Mouse (Mus musculus): ENCODE data around the gene Tmem87b. TPM values are rescaled to one million over a fixed set of nuclear protein-coding genes. Genes with fewer than 3 reads are reported as not detected.

The Tmem87b gene
- polyA plus RNA-seq (2015; fragmentation: Nextera tagmentation; extraction: Ambion mirVana) = 15.7 and 17.5 TPM in 2 replicates

DNA sequence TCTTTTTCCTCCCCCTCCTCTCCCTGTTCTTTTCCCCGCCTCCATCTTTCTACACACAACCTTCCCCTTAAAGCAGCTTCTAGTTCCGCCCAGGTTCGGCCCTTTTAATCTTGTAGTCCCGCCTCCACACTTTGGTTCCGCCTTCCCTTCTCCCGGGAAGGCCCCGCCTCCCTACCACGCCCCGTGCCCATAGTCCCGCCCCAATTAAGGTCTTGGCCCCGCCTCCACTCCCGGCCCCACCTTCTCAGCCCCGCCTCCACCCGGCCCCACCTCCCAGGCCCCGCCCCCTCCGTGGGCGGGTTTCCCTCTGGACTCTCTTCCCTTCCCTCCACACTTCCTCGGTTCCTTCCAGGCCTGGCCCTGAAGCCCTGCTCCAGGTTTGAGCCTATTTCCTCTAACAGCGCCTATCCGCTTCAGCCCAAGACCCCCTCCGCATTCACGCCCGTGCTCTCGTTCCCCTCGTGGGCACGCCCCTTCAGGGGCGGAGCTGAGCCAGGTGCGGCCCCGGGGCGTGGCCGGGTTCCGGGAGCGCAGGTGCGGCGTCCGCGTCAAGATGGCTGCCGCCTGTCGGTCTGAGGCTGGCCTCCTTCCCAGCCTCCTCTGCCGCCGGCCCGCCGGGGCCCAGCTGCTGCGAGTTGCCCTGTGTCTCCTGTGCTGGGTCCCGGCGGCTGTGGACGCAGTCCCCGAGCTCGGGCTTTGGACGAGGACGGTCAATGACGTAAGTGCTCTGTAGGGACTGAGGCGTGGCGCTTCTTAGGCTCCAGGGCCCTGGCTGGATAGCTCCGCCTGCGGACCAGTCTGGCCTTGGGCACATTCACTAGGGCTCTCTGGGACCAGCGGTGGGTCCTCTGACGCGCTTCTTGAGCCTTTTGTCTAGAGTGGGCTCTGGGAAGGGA is at the start of gene Tmem87b:
TSS of gene Tmem87b (plus strand) at position 333 of the 896 bp plus-strand sequence.
- no peaks in the 10 kb centered on the region for H3K27me3 ChIP-seq (ENCODE audit: insufficient read depth, low read length)
- WGBS (ENCODE audit: insufficient replicate concordance) = under 1% methylated on average over 58 of the region's 59 CpGs
- peak; percentile 20 for TF ChIP-seq EP300 (IDR thresholded peaks at IDR 0.05; ENCODE audit: low read depth)
- peak; percentile 18; the same call in 1 of the 2 replicates for TF ChIP-seq CTCF (IDR thresholded peaks at IDR 0.05; ENCODE audit: low read depth)
- no peaks in the 10 kb centered on the region for H3K36me3 ChIP-seq (replicated peaks; ENCODE audit: insufficient read depth, low read length)
- DNase-seq (peak; percentile 97), ATAC-seq (peak; percentile 90)
- peak within 1 kb of the TSS; percentile 82 for H3K9ac ChIP-seq (replicated peaks)
- H3K4me3 ChIP-seq (ENCODE audit: low read depth, low read length) = peak within 1 kb of the TSS; percentile 61
- peak within 1 kb of the TSS; percentile 84 for H3K27ac ChIP-seq (ENCODE audit: low read depth)
- H3K4me2 ChIP-seq (ENCODE audit: low read depth, low read length) = peak within 1 kb of the TSS; percentile 85
- no peaks in the 10 kb centered on the region for H3K9me3 ChIP-seq (ENCODE audit: low read length)
- peaks cover 13% of the 10 kb centered on the region; the same call in 1 of the 2 replicates for H3K4me1 ChIP-seq (ENCODE audit: insufficient read depth)

DNA sequence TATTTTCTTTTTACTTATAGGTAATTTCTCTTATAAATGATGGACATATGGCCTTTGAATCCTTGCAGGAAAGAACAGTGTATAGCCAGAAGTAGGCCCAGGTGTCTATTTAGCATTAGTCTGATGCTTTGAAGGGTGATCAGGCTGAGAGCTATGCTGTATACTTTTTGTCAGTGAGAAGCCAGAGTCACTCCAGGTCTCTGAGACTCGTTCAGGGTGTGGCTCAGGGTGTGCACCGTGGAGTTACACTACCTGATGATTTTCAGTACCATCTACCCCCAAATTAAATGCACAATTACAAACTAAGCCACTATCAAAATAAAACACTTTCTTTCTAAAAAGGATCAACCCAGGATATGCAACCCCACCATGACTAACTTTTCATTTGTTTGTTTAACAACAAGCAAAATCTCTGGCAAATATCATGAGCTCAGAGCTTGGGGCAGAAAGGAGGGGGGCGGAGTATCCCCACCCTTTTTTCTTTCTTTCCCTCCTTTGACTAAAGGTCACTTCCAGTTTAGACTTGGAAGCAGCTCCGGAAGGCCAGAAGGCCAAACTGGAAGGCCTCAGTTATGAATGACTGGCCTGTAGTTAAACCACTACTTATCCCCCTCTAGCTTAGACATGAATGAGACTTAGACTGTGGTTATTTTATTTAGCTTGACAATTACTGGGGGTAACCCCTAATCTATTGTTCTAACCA is 49.2 kb upstream of the Tmem87b start:
- Histone ChIP-seq H3K4me1 (ENCODE audit: insufficient read depth) (no peaks in the 10 kb centered on the region), H3K27me3 (ENCODE audit: insufficient read depth, low read length) (no peaks in the 10 kb centered on the region), H3K9ac (replicated peaks) (no peak overlapping the region), H3K9me3 (ENCODE audit: low read length) (no peaks in the 10 kb centered on the region), H3K27ac (ENCODE audit: low read depth) (no peak overlapping the region), H3K4me3 (ENCODE audit: low read depth, low read length) (no peak overlapping the region), H3K4me2 (ENCODE audit: low read depth, low read length) (no peak overlapping the region), H3K36me3 (replicated peaks; ENCODE audit: insufficient read depth, low read length) (peaks cover 9% of the 10 kb centered on the region)
- WGBS (ENCODE audit: insufficient replicate concordance) = 69% methylated on average over 4 of the region's 4 CpGs
- DNase-seq (no peak), ATAC-seq (no peak)
- TF ChIP-seq CTCF (IDR thresholded peaks at IDR 0.05; ENCODE audit: low read depth) = no peak
- TF ChIP-seq EP300 (IDR thresholded peaks at IDR 0.05; ENCODE audit: low read depth) = no peak

DNA sequence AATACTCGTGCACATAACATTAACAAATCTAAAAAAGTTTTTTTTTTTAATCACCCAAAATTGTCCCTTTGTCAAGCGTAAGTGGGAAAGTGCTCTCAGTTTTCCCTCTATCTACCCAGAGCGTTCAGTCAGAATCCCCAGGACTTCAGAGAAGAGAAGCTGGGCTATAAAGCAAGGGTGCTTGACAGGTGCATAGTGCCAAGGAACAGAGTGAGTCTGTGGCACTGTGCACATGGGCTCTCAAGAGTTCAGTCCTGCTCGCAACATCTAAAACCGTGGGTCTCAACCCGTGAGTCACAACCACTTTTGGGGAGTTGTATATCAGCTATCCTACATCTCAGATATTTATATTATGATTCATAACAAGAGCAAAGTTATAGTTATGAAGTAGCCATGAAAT is 47.4 kb upstream of the Tmem87b start:
- 83% methylated on average over 6 of the region's 6 CpGs for WGBS (ENCODE audit: insufficient replicate concordance)
- Histone ChIP-seq H3K4me1 (ENCODE audit: insufficient read depth) (no peaks in the 10 kb centered on the region), H3K9me3 (ENCODE audit: low read length) (no peaks in the 10 kb centered on the region), H3K9ac (replicated peaks) (no peak overlapping the region), H3K4me3 (ENCODE audit: low read depth, low read length) (no peak overlapping the region), H3K36me3 (replicated peaks; ENCODE audit: insufficient read depth, low read length) (0 out of 2 replicates have a peak, but pooled peaks cover 6% of the 10 kb centered on the region), H3K4me2 (ENCODE audit: low read depth, low read length) (no peak overlapping the region), H3K27me3 (ENCODE audit: insufficient read depth, low read length) (no peaks in the 10 kb centered on the region), H3K27ac (ENCODE audit: low read depth) (no peak overlapping the region)
- no peak for TF ChIP-seq EP300 (IDR thresholded peaks at IDR 0.05; ENCODE audit: low read depth)
- no peak for TF ChIP-seq CTCF (IDR thresholded peaks at IDR 0.05; ENCODE audit: low read depth)
- DNase-seq = no peak
- ATAC-seq = no peak

DNA sequence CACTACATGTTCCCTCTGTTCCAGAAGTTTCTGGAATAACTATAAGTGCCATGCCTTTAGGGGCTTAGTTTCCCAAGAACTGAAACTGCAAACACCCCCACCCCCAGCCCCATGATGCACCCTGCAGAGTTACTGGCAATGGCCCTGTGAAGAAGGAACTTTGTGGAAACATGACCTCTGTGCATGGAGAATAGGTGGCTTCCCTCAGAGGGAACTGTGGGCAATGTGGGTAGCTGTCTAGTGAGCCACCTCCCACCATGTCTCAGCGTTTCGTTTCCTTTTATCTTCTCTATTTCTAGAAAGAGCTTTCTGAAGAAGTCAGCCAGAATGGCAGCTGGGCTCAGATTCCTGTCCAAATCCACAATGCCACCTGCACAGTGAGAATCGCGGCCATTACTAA is 46.9 kb upstream of the Tmem87b start:
- WGBS (ENCODE audit: insufficient replicate concordance) = 64% methylated on average over 4 of the region's 4 CpGs
- no peak for ATAC-seq
- H3K9ac ChIP-seq (replicated peaks) = no peak overlapping the region

DNA sequence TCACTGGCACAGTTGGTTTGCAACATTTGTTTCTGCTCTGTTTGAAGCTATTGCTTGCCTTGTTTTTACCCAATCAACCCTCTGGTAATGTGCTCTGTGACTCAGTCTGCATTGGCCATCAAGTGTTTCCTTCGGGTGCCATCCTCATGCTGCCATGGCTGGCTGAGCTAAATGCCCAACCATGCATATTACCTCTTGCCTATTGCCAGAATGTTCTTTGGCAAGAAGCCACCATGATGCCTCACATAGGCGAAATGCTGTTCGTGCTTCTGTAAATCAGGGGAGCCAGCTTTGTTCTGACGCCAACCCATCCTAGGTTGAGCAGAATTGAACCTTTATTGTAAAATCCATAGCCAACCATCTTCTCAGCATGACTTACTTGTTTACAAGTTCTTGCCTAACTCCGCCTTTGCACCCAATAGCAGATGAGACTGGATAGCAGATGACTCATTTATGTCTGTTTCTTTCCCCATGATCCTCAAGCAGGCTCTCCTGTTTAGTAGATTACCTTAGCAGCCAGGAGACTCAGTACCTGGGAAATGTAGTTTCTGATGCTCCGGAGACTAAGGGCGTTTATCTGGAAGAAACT is 46.1 kb upstream of the Tmem87b start:
- ATAC-seq = no peak
- Histone ChIP-seq H3K27me3 (ENCODE audit: insufficient read depth, low read length) (no peaks in the 10 kb centered on the region), H3K9me3 (ENCODE audit: low read length) (no peaks in the 10 kb centered on the region), H3K9ac (replicated peaks) (no peak overlapping the region), H3K36me3 (replicated peaks; ENCODE audit: insufficient read depth, low read length) (0 out of 2 replicates have a peak, but pooled peaks cover 6% of the 10 kb centered on the region), H3K4me2 (ENCODE audit: low read depth, low read length) (no peak overlapping the region), H3K27ac (ENCODE audit: low read depth) (no peak overlapping the region), H3K4me3 (ENCODE audit: low read depth, low read length) (no peak overlapping the region), H3K4me1 (ENCODE audit: insufficient read depth) (no peaks in the 10 kb centered on the region)
- TF ChIP-seq EP300 (IDR thresholded peaks at IDR 0.05; ENCODE audit: low read depth) = no peak
- WGBS (ENCODE audit: insufficient replicate concordance) = 81% methylated on average over 7 of the region's 7 CpGs
- no peak for DNase-seq

More for the DNA sequence above, 46.9 kb upstream of the Tmem87b start:
- H3K9me3 ChIP-seq (ENCODE audit: low read length) = no peaks in the 10 kb centered on the region
- TF ChIP-seq CTCF (IDR thresholded peaks at IDR 0.05; ENCODE audit: low read depth) (no peak), EP300 (IDR thresholded peaks at IDR 0.05; ENCODE audit: low read depth) (no peak)
- no peak overlapping the region for H3K4me2 ChIP-seq (ENCODE audit: low read depth, low read length)
- no peak overlapping the region for H3K4me3 ChIP-seq (ENCODE audit: low read depth, low read length)
- 0 out of 2 replicates have a peak, but pooled peaks cover 6% of the 10 kb centered on the region for H3K36me3 ChIP-seq (replicated peaks; ENCODE audit: insufficient read depth, low read length)
- no peak overlapping the region for H3K27ac ChIP-seq (ENCODE audit: low read depth)
- H3K27me3 ChIP-seq (ENCODE audit: insufficient read depth, low read length) = no peaks in the 10 kb centered on the region
- DNase-seq = no peak
- no peaks in the 10 kb centered on the region for H3K4me1 ChIP-seq (ENCODE audit: insufficient read depth)

DNA sequence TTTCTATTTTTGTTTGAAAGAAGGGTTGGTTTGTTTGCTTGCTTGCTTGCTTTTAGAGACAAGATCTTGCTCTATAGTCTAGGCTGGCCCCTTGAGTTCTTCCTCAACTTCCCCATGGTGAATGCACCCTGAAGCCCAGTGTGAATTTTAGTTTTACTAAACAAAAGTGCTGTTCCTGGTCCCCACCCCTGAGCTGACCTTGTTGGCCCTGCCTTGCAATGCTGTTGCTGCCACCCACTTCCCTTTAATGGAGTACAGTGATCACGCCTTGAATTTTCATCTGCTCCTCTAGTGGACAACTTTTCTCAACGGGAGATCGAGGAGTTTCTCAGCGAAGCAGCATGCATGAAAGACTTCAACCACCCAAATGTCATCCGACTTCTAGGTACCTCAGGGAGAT is 35.7 kb upstream of the Tmem87b start:
- Histone ChIP-seq H3K4me1 (ENCODE audit: insufficient read depth) (no peaks in the 10 kb centered on the region), H3K9ac (replicated peaks) (no peak overlapping the region), H3K4me3 (ENCODE audit: low read depth, low read length) (no peak overlapping the region), H3K27me3 (ENCODE audit: insufficient read depth, low read length) (no peaks in the 10 kb centered on the region), H3K27ac (ENCODE audit: low read depth) (no peak overlapping the region), H3K9me3 (ENCODE audit: low read length) (no peaks in the 10 kb centered on the region), H3K36me3 (replicated peaks; ENCODE audit: insufficient read depth, low read length) (peaks cover 13% of the 10 kb centered on the region), H3K4me2 (ENCODE audit: low read depth, low read length) (no peak overlapping the region)
- 76% methylated on average over 5 of the region's 5 CpGs for WGBS (ENCODE audit: insufficient replicate concordance)
- TF ChIP-seq CTCF (IDR thresholded peaks at IDR 0.05; ENCODE audit: low read depth) = no peak
- no peak for TF ChIP-seq EP300 (IDR thresholded peaks at IDR 0.05; ENCODE audit: low read depth)
- DNase-seq = no peak
- ATAC-seq = no peak
